Mouse (Mus musculus): ENCODE measurements around the gene Rxfp4.

Rxfp4 gene

DNA sequence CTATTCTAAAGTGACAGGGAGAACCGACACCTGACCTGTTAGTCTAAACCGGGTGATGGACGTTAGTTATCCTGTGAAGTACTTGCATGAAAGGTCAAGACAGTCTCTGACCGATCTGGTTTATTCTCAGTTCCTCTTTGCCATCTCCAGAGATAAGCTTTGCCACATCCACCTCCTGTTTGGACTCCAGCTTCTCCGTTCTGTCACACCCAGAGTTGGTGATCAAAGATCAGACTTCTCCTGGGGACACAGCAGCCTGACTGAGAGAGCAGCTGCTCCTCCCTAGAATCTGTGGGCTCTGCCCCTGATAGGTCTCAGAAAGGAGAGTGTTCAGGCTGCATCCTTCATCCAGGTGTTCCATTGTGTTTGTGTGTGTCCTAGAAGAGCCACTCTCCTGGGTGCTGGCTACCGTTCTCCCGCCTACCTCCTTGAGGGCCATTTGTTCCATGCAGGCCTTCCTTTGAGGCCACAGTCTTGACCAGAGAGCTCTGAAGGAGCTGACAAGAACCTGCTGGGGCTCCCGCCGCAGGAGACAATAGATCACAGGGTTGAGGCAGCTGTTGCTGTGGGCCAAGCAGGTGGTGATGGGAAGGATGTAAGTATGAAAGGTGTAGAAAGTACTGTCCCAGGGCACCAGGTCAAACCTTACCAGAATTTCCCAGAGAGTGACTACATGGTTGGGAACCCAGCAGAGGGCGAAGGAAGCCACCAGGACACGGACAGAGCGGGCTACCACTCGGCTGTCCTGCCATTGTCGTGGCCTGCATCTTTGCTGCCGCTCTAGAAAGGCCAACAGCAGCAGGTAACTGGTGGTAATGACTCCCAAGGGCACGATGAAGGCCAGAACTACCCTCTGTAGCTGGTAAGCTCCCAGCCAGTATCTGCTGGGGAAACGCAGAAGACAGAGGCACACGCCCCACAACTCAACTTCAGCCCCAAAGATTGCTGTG lies 998 bp downstream of the Rxfp4 start:
- in situ Hi-C loops (cut with MboI; ENCODE audit: low sequenced_read_pairs) = no loop called here

DNA sequence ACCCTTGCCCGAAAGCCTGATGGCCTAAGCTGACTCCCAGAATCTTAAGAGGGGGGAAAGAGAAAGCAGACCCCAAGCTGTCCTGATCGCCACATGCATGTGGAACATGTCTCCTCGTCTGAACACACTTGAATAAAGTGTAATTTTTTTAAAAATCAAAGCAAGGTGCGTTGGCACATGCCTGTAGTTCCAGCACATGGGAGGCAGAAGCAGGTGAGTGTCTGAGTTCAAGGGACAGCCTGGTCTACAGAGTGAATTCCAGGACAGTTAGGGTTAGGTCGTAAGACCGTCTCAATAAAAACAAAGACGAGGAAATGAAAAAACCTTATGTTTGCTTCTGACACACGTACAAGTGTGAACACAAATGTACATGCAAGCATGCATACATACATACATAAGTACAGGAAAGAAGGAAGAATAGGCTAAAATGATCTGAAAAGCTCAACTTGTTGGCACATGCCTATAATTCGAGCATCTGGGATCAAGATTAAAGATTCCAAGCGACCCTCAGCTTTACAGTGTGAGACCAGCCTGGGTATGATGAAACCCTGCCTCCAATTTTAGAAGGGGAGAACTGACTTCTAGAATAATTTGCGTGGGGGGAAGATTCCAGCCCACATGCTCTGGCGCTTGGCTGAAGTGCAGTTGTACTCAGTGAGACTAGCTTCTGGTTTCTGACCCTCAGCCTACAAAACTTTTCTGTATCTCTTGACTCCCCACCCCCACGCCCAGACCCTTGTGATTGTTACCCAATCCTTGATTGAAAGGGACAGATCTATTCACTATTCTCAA lies 2.0 kb downstream of the Rxfp4 start:
- in situ Hi-C loops (cut with MboI; ENCODE audit: low sequenced_read_pairs) = no loop called here

DNA sequence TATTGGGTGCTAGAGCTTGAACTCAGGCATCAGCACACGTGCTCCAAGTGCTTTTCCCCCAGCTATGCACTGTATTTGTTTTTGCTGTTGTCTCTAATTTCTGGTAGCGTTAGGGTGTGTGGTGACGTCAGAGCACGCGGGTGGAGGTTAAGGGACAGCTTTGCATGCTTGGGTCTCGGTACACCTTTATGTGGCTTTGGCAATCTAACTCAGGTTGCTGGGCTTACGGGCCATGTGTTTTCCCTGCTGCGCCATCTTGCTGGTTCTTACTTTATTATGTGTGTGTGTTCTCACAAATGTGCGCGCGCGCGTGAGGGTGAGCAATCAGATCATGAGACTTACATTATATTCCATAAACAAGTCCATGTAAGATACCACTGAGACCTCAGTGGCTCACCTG lies 3.0 kb downstream of the Rxfp4 start:
- in situ Hi-C loops (cut with MboI; ENCODE audit: low sequenced_read_pairs) = no loop called here

DNA sequence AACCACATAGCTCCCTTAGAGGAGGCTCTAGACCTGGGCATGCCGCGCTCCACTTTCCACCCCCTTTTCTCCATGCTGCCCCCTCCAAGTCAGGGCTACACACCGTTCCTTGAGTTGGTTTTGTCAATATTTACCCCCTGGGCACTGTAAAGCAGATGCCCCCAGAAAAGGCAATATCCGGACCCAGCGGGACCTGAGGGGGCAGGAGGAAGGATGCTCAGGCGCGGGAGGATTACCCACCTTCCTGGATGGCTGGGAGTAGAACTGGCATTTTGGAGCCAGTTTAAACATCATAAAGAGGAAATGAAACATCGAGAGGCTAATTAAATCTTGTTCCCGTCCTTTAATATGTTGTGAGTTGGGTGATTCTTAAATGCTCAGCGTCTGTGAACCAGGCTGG lies 3.8 kb downstream of the Rxfp4 start:
- in situ Hi-C loops (cut with MboI; ENCODE audit: low sequenced_read_pairs) = no loop called here

DNA sequence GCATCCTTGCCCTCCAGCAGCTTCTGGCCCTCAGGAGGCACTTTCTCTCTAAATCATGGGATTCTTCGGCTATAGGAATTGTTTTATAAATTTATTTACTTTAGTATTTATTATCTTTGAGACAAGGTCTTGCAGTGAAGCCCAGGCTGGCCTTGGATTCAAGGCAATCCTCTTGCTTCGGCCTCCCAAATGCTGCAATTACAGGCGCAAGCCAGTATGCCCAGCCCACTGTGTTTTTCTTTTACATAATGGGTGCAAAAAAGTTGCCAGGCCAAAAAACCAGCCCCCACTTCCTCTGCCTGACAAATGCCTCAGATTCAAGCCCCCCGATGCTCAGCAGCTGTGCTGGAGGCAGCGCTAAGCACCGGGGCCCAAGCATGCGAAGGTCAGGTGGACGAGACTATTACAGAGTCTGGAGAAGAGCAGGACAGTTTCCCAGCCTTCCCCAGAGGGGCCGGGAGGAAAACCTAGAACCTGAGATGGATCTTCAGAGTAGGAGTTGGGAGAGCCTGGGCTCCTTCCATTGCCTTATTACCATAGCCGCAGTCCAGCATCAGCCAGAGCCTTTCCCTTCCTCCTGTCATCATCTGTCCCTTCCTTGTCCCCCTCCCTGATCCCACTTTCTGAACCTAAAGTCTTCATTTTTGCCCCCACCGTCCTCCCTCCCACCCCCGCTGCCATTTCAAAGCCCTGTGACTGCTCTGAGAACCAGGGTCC lies 4.3 kb downstream of the Rxfp4 start:
- in situ Hi-C loops (cut with MboI; ENCODE audit: low sequenced_read_pairs) = no loop called here

DNA sequence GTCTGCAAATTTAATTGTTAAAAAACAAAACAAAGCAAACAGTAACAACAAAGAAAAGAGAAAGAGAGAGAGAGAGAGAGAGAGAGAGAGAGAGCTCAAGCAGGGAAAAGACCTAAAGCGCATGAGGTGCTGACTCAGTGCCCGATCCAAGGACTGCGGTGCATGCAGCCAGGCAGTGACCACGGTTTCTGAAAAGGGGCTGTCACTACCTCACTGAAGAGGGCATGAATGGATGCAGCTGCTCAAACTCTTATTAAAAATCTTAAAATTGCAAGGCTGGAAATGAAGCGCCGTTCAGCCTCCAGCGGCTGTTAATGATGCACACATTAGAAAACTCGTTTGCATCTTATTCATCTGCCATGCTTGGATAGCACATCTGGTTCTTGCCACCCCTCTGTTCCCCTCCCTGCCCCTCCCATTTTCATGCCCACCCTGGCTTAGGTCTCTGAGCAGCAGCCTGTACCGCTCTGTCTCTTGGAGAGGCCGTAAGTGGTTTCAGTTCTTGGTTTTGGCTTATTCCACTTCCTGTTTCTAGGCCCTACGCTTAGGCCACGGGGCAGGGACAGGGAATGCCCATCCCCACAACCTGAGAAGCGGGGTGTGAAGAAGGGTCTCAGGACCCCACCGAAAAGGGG lies 5.0 kb downstream of the Rxfp4 start:
- in situ Hi-C loops (cut with MboI; ENCODE audit: low sequenced_read_pairs) = no loop called here

DNA sequence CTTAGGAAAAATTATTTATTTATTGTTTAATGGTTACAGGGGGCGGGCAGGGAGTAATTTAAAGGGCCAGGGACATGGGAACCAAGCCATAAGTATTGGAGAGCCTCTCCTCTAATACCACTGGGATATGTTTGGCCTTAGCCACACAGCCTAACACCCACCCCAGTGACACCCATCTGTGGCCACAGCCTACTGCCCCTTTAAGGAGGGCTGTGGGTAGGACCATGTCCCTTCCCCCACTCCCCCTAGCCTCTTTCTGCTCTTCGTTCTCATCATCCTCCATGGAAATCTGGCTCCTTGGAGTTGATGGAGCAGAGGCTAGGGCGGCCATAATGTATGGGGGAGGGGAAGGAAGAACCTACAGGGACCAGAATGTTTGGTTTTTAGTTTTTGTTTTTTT lies 5.9 kb downstream of the Rxfp4 start:
- in situ Hi-C loops (cut with MboI; ENCODE audit: low sequenced_read_pairs) = no loop called here

DNA sequence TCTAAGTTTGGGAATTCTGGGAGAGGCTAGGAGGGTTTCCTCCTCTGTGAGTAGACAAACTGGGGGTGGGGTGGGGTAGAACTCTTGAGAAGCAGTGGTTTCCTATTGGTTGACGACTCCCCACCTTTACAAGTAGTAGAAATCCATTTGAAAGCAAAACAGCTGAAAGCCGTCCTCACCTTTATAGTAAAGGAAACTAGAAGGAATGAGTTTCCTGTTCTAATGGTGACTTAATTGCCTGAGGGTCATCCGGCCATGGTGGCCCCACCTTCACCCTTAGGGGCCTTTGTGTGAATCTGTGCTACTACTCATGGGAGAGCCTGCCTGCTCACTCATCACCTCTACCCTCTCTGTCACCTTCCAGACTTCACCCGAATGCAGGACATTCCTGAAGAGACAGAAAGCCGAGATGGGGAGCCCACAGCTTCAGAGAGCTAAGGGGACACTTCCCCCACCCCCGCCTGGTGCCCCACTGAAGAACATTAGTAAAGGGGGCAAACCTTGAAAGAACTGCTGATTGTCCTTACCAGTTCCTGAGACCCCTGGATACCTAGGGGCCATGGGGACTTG lies 6.4 kb downstream of the Rxfp4 start:
- in situ Hi-C loops (cut with MboI; ENCODE audit: low sequenced_read_pairs) = no loop called here

DNA sequence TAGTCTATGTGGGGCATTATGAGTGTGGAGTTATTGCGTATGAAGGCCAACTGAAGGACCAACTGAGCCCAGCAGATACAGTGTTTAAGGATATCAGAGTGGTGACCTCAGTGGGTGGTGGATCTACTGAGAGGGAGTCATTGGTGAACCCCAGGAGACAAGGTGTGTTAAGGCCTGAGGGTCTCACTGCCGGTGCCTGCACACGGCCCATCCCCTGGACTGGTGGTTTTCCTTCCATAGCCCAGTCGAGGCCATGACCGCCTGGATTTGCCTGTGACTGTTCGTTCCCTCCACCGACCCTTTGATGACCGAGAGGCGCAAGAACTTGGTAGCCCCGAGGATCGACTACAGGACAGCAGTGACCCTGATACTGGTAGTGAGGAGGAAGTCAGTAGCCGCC lies 7.0 kb downstream of the Rxfp4 start:
- in situ Hi-C loops (cut with MboI; ENCODE audit: low sequenced_read_pairs) = no loop called here

DNA sequence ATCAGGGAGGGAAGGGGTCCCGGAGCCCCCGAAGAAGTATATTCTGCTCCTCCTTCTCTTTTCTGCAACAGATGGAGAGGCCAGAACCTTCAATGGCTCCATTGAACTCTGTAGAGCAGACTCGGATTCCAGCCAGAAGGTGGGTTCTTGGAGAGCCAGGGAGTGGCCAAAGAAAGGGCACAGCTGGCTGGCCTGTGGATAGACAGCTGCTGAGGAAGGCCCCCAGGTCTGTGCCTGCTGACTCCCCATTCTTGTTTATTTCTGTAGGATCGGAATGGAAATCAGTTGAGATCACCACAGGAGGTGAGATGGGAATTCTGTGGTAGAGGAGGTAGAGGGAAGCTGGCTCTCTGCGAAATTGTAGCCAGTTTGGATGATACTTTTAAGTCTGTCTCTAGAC lies 9.9 kb downstream of the Rxfp4 start:
- in situ Hi-C loops (cut with MboI; ENCODE audit: low sequenced_read_pairs) = loop anchor here (5.0 kb wide), 1 partner anchor 36 kb away; the partner anchor contains the start of gene Arhgef2

DNA sequence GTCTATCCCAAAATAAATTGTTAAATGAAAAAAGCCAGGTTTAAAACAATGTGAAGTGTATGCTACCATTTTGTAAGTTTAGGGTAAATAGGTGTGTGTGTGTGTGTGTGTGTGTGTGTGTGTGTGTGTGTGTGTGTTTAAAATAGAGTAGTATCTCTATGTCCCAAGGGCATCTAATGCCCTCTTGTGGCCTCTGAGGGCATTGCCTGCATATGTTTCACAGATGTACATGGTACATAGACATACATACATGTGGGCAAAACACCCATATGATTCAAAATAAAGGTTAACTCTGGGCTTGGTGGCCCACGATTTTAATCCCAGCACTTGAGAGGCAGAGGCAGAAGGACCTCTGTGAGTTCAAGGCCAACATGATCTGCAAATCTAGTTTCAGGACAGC lies 12.3 kb downstream of the Rxfp4 start:
- in situ Hi-C loops (cut with MboI; ENCODE audit: low sequenced_read_pairs) = loop anchor here (5.0 kb wide), 1 partner anchor 33 kb away; the partner anchor contains the start of gene Arhgef2

DNA sequence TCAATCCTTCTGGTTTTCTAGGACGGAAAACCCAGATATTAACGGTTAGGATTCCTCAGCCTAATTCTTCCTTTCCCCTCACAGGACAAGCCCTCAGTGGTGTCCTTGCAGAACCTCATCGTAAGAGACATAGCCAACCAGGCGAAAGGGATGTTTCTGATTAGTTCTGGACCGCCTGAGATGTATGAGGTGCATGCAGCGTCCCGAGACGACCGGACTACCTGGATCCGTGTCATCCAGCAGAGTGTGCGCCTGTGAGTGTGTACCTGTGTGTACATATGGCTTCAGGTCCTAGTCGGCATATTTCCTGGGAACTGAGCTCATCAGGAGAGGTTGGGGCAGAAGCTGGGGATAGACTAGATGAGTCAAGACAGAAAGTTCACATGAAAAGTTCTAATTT lies 13.7 kb downstream of the Rxfp4 start:
- in situ Hi-C loops (cut with MboI; ENCODE audit: low sequenced_read_pairs) = no loop called here

DNA sequence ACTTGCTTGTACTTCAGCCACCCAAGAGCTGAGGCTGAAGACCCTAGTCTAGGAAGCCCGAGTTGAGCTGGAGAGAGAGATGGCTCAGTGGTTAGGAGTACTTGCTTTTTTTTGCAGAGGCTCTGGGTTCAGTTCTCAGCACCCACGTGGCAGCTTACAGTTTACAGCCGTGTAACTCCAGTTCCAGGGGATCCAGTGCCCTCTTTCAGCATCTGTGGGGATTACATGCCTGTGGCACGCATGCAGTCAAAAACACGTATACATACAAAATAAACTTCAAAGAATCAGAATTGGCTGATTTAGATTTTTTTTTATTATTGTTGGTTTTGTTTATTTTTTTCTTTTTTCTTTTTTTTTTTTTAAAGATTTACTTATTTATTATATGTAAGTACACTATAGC lies 15.8 kb downstream of the Rxfp4 start:
- in situ Hi-C loops (cut with MboI; ENCODE audit: low sequenced_read_pairs) = no loop called here

DNA sequence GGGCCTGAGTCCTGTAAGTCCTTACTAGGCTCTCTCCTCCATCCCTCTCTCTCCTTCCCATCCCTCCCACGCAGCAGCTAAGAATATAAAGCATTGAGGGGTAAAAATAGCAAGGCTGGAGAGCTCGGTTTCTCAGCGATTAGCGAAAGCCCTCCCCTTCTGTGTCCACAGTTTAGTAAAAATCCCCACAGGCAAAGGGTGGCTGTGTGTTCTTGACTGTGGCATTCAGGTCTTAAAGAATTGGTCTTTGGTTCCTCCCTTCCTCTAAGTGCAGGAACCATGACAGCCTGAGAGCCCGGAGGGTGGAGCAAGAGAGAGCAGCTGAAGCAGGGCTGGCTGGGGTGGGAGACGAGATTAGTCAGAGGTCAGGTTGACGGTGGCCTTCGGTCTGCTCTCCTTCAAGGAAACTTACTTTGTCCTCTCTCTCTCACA lies 16.4 kb downstream of the Rxfp4 start:
- in situ Hi-C loops (cut with MboI; ENCODE audit: low sequenced_read_pairs) = no loop called here

DNA sequence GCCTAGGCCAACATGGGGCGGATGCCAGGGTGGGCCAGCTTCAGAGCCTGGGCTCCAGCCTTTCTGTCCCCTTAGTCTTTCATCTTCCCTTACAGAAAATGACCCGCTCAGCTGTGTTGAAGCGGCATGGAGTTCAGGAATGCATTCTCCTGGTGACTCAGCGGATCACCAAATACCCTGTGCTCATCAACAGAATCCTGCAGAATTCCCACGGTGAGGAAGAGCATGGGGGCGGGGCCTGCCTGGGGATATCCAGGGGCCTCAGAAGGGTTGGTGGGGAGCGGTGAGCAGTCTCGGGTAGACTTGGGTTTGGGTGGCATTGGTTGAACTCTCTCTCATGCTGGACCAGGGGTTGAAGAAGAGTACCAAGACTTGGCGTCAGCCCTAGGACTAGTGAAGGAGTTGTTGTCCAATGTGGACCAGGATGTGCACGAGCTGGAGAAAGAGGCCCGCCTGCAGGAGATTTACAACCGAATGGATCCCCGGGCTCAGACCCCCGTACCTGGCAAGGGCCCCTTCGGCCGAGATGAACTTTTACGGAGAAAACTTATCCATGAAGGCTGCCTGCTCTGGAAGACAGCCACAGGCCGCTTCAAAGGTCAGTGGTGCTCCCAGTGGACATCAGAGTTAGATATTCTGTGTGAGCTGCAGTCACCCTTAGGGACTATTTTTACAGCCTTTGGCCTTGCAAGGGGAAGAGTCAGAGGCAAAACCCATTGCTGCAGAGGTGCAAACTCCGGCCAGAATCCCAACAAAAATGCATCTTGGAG lies 17.3 kb downstream of the Rxfp4 start:
- in situ Hi-C loops (cut with MboI; ENCODE audit: low sequenced_read_pairs) = no loop called here

DNA sequence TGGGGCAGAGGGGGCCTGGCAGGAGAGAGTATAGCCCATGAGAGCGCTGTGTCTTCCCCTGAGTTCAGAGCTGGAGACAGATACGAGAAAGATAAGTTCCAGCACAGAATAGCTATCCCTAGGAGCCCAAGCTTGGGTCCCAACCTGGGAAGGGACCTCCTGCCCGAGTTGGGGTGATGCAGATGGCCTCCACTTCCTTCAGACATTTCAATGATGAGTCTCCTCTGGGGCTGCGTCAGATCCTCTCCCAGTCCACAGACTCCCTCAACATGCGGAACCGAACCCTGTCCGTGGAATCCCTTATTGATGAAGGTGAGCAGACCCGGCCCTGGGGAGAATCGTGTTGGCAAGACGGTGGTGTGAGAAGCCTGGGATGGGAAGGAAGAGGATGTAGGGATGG lies 19.9 kb downstream of the Rxfp4 start:
- in situ Hi-C loops (cut with MboI; ENCODE audit: low sequenced_read_pairs) = no loop called here

DNA sequence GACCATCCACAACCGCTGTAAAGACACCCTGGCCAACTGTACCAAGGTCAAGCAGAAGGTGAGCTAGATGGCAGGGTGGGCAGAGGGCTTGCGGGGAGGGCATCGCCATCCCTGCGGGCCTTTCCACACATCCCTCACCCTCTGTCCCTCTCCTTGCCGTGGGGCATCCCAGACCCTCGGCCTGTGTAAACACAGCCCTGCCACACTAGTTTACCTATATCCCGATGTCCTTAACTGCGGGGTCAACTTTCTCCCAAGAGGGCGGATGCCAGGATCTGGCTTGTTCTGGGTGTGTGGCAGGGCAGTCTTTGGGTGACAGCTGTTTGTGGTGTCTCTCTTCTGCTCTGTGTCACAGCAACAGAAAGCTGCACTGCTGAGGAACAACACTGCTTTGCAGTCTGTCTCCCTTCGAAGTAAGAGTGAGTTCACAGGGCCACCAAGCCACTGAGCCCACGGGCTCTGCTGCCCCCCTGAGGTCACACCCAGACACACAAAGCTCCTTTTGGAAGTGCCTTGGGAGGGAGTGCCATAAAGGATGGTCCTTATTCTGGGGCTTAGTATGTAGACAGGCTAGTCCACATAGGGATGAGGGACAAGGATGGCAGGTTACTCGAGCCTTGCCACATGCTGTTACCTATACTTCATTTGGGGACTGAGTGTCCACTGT lies 20.9 kb downstream of the Rxfp4 start:
- in situ Hi-C loops (cut with MboI; ENCODE audit: low sequenced_read_pairs) = no loop called here

DNA sequence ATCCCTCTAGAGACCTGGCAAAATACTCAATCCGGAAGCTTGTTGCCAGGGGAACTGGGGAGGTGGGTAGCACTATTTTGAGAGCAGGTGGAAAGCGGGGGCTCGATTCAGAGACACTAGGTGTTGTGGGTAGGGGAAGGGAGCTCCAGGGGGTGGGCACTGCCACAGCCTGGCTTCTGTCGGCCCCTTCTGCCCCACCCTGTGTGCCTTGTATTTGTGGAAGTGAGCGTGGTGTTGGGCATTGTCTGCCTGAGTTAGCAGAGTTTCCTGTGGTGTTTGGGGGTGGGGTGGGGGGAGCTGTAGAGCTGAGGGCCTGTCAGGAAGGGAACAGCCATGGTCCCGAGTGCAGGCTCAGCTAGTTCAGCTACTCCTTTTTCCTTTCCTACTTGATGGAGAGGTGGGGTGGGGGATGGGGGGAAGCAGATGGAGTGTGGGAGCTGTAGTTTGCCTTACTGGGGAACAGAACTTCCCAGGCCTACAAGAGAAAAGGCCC lies 22.0 kb downstream of the Rxfp4 start:
- in situ Hi-C loops (cut with MboI; ENCODE audit: low sequenced_read_pairs) = no loop called here

DNA sequence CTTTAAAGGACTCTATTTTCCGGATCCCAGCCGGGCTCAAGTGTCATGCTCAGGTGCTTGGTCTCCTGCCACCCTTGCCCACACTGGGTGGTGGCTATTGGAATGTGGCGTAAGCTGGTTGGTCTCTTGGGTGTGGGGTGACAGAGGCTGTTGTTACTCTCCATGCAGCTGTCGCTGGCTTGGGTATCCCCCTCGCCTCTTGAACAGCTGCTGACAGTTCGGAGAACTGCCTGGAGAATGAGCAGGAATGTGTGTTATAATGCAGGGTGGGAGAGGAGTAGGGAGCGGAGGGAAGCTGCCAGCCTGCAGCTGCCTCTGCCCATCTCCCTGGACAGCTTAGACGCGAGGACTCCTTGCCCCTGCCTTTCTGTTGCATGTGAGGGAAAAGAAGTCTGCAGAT lies 22.9 kb downstream of the Rxfp4 start:
- in situ Hi-C loops (cut with MboI; ENCODE audit: low sequenced_read_pairs) = no loop called here

Measured in CH12F3 (cell line).